Mouse (Mus musculus) large intestine, adult 2 months (tissue): ENCODE results near the gene Gm21170. TPM values are rescaled to one million over a fixed set of nuclear protein-coding genes. Genes with fewer than 3 reads are reported as not detected.
"Not testable (repeated sequence)": the region's sequence is repeated elsewhere in the genome, so short reads cannot be mapped to it uniquely, and the experiment has no call there.

Experiments
- DNase-seq: peaks from one replicate; pipeline ENCODE4 v3.0.0-alpha.2; 2012; ENCODE audit warnings: low read depth, low spot score
- WGBS: fragments of 180-500 bp; shearing (Covaris S2); methylation state at CpG from one replicate; pipeline ENCODE4 v1.1.7; 2018; 5-methylcytosine and 5-hydroxymethylcytosine counted together
- polyA plus RNA-seq: library from polyadenylated mRNA; depleted of rRNA; stranded (reverse); fragments of >200 nt; gene quantifications from 2 replicates; pipeline ENCODE4 v1.2.3, GENCODE M21; 2012; rRNA removed

The Gm21170 gene
- polyA plus RNA-seq: not detected in 2 replicates

GRCm38 (mm10) chrY:47690998-47691397 lies at the start of gene Gm21170:
Gm21170 (minus strand) TSS chrY:47691098.
- no CpG with 5 or more reads among the region's 2 CpGs for WGBS
- DNase-seq: not testable (repeated sequence)

Other genes starting within 250 kb of the Gm21170 start
- not detected in 2 replicates for gene Gm21256, start 240.1 kb downstream of the Gm21170 start, polyA plus RNA-seq